Mouse (Mus musculus): ENCODE results near the gene Sys1.

DNA sequence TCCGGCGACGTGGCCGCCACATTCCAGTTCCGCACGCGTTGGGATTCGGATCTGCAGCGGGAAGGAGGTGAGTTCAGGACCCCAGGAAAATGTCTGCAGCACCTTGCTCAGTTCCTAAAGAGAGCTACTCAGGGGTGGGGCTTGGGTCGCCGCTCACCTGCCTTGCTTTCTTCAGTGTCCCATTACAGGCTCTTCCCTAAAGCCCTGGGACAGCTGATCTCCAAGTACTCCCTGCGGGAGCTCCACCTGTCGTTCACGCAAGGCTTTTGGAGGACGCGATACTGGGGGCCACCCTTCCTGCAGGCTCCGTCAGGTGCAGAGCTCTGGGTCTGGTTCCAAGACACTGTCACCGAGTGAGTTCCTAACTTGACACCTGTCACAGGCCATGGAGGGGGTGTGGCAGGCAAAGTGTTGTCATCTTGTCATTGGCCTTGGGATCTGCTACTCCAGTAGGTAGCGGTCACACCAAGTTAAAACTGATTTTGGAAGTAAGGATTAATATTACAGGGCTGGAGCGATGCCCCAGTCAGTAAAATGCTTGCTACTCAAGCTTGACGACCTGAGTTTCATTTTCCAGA is 41.0 kb downstream of the Sys1 start:
- TF ChIP-seq TAL1 (IDR thresholded peaks at IDR 0.05; ENCODE audit: low read length) (no peak), GATA1 (IDR thresholded peaks at IDR 0.05; ENCODE audit: low read length) (no peak)
